Mouse (Mus musculus) embryonic facial prominence, embryonic 15.5 days (tissue): ENCODE data around the gene Pacrg. TPM values are rescaled to one million over a fixed set of nuclear protein-coding genes. Genes with fewer than 3 reads are reported as not detected.

Source experiments
- ATAC-seq: fragments of 200-750 bp; cut with Nextera tagmentation; 2 replicates; pipeline ENCODE4 v1.8.0; 2017; ENCODE audit warnings: low read depth, moderate TSS enrichment; ENCODE audit not compliant: insufficient number of reproducible peaks, low FRiP score, low TSS enrichment
- H3K27ac ChIP-seq: fragments of 300-500 bp; sonication (generic); replicated peaks from 2 replicates; pipeline ENCODE4 v1.5.1; 2015; ENCODE audit warnings: mild to moderate bottlenecking, inconsistent platforms
- H3K27me3 ChIP-seq: fragments of 300-500 bp; sonication (generic); 2 replicates; pipeline ENCODE4 v1.6.1; 2015; ENCODE audit warnings: inconsistent platforms
- H3K36me3 ChIP-seq: fragments of 300-500 bp; sonication (generic); 2 replicates; pipeline ENCODE4 v1.6.1; 2015; ENCODE audit warnings: mild to moderate bottlenecking, inconsistent platforms
- H3K4me1 ChIP-seq: fragments of 300-500 bp; sonication (generic); 2 replicates; pipeline ENCODE4 v1.6.1; 2015; ENCODE audit warnings: inconsistent platforms
- H3K4me2 ChIP-seq: fragments of 300-500 bp; sonication (generic); replicated peaks from 2 replicates; pipeline ENCODE4 v1.6.1; 2015; ENCODE audit warnings: mild to moderate bottlenecking, inconsistent platforms
- H3K4me3 ChIP-seq: fragments of 300-500 bp; sonication (generic); replicated peaks from 2 replicates; pipeline ENCODE4 v1.5.1; 2015; ENCODE audit warnings: mild to moderate bottlenecking, inconsistent platforms
- H3K9ac ChIP-seq: fragments of 300-500 bp; sonication (generic); 2 replicates; pipeline ENCODE4 v1.6.1; 2015; ENCODE audit warnings: inconsistent platforms
- H3K9me3 ChIP-seq: fragments of 300-500 bp; sonication (generic); replicated peaks from 2 replicates; pipeline ENCODE4 v1.6.1; 2016; ENCODE audit warnings: inconsistent platforms
- WGBS: fragments of 180-500 bp; shearing (Covaris S2); methylation state at CpG from one replicate; pipeline ENCODE4 v1.1.7; 2015; 5-methylcytosine and 5-hydroxymethylcytosine counted together
- polyA plus RNA-seq: library from polyadenylated mRNA; unstranded; fragments of >200 nt; fragmentation: Nextera tagmentation; extraction: Ambion mirVana; gene quantifications from 2 replicates; pipeline ENCODE4 v1.2.1, GENCODE M21; 2015

Gene Pacrg
- polyA plus RNA-seq, 1 experiment from 2014 or later, result 5.4 TPM

- Histone ChIP-seq H3K9me3 (no peaks in the 10 kb centered on the region), H3K4me3 (no peak overlapping the region), H3K27me3 (no peaks in the 10 kb centered on the region), H3K4me2 (no peak overlapping the region), H3K4me1 (no peaks in the 10 kb centered on the region), H3K9ac (no peak overlapping the region), H3K36me3 (no peaks in the 10 kb centered on the region), H3K27ac (no peak overlapping the region)
- ATAC-seq, result no peak
These were observed 102.1 kb downstream of the Pacrg start for GRCm38 (mm10) chr17:10737966-10738365.

DNA sequence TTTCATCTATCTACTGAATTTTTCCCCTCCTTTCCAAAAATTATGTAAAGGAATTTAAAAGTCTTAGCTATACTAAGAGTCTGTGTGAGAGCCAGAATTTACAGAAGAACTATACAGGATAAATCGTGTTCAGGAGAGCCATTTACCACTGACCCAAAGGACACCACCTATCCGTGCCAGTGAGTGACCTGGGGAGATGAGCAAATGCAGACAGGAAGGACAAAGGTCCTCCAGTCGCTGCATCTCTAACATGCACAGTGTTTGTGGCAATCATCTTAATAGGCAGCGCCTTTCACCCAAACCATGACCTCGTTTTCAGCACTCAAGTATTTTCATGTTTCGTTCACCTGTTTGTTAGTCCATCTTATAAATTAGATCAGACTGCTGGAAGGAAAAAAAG is 105.4 kb downstream of the Pacrg start:
- no peaks in the 10 kb centered on the region for H3K9me3 ChIP-seq
- H3K36me3 ChIP-seq, result no peaks in the 10 kb centered on the region
- H3K4me3 ChIP-seq, result no peak overlapping the region
- WGBS, result 62% methylated on average over 6 of the region's 6 CpGs
- no peaks in the 10 kb centered on the region for H3K4me1 ChIP-seq
- no peak overlapping the region for H3K4me2 ChIP-seq
- ATAC-seq, result no peak
- no peak overlapping the region for H3K27ac ChIP-seq
- no peaks in the 10 kb centered on the region for H3K27me3 ChIP-seq
- H3K9ac ChIP-seq, result no peak overlapping the region

DNA sequence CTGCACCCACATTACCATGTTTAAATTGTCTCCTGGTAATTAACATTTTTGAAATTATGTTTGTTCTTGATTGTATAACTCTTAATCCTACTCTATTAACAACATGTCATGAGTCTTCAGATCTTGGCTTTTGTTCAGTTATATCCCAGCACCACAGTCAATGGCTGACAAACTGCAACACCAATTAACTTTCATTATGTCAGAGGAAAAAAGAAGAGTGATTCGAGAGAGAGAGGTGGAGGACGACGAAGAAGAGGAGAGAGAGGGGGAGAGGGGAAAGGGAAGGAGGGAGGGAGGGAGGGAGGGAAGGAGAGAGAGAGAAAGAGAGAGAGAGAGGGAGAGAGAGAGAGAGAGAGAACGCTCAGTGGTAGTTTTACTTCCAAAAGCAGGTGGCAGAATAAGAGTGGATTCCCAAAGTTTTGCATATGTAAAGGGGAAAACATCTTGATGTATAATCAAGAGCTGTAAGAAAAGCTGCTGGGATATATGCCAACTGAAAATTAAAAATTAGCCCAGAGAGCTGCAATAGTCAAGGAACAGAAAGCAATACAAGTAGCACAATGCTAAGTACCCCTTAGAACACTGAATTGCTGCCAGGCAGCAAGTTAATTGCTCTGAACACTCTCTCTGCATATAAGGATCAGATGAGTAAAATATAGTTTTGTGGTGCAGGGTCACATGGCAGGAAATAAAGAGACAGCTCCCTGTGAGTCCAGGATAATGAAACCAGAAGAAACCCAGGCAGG is 107.6 kb downstream of the Pacrg start:
- H3K9me3 ChIP-seq, result no peaks in the 10 kb centered on the region
- H3K9ac ChIP-seq, result no peak overlapping the region
- no peaks in the 10 kb centered on the region for H3K27me3 ChIP-seq
- H3K4me2 ChIP-seq, result no peak overlapping the region
- H3K4me3 ChIP-seq, result no peak overlapping the region
- no peaks in the 10 kb centered on the region for H3K4me1 ChIP-seq
- H3K27ac ChIP-seq, result no peak overlapping the region
- H3K36me3 ChIP-seq, result no peaks in the 10 kb centered on the region
- no peak for ATAC-seq
- WGBS, result 28% methylated on average over 4 of the region's 4 CpGs

DNA sequence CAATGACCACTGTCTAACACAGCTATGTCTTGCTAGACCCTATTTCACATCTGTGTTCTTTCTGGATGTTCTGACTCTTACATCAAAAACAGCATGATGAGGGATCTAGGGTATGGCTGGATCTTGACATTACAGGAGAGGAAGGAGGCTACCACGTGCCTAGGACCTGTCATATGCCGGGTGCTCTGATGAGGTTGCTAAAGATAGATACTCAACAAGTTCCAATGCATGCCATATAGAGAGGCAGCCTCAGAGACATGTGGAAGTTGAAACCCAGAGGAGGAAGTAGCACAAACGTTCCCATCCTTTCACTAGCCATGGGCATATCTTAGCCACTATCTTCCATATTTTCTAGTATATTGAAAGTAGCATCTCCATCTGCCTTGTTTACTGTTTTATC is 115.3 kb downstream of the Pacrg start:
- Histone ChIP-seq H3K4me1 (peaks cover 3% of the 10 kb centered on the region; the same call in 1 of the 2 replicates), H3K9me3 (no peaks in the 10 kb centered on the region), H3K9ac (no peak overlapping the region), H3K27ac (no peak overlapping the region), H3K36me3 (no peaks in the 10 kb centered on the region), H3K4me3 (no peak overlapping the region), H3K4me2 (no peak overlapping the region), H3K27me3 (no peaks in the 10 kb centered on the region)
- no peak for ATAC-seq
- 79% methylated on average over 3 of the region's 3 CpGs for WGBS

GRCm38 (mm10) chr17:10721562-10721961 is 118.5 kb downstream of the Pacrg start:
- Histone ChIP-seq H3K27ac (no peak overlapping the region), H3K9ac (no peak overlapping the region), H3K4me1 (peaks cover 6% of the 10 kb centered on the region), H3K4me3 (no peak overlapping the region), H3K9me3 (no peaks in the 10 kb centered on the region), H3K36me3 (no peaks in the 10 kb centered on the region), H3K4me2 (no peak overlapping the region), H3K27me3 (no peaks in the 10 kb centered on the region)
- 54% methylated on average over 1 of the region's 1 CpGs for WGBS
- no peak for ATAC-seq

GRCm38 (mm10) chr17:10717148-10717547 is 123.0 kb downstream of the Pacrg start:
- no peaks in the 10 kb centered on the region for H3K9me3 ChIP-seq
- H3K9ac ChIP-seq, result no peak overlapping the region
- H3K36me3 ChIP-seq, result no peaks in the 10 kb centered on the region
- 89% methylated on average over 1 of the region's 1 CpGs for WGBS
- no peaks in the 10 kb centered on the region for H3K27me3 ChIP-seq
- no peak for ATAC-seq
- no peak overlapping the region for H3K27ac ChIP-seq
- no peak overlapping the region for H3K4me2 ChIP-seq
- no peak overlapping the region for H3K4me3 ChIP-seq
- peaks cover 6% of the 10 kb centered on the region for H3K4me1 ChIP-seq

DNA sequence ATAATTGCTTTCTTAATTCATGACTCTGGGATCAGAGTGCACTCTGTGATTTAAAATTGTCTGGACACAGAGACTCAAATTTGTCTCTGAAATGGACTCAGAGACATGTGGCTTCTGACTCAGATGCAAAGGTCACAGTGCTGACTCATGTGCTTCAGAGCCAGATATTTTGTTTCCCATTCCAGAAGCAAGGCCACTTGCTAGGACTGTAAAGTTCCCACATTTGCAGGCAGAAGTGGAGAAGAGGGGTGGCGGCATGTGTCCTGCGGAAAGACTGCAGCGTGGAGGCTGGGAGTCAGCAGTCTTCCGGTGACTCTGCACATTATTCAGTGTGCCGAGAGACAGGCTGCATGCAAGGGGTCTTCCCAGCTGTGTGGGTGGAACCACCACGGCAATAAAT is 137.3 kb downstream of the Pacrg start:
- H3K27ac ChIP-seq, result no peak overlapping the region
- WGBS, result 59% methylated on average over 6 of the region's 6 CpGs
- no peak for ATAC-seq
- no peaks in the 10 kb centered on the region for H3K9me3 ChIP-seq
- H3K4me3 ChIP-seq, result no peak overlapping the region
- H3K4me1 ChIP-seq, result no peaks in the 10 kb centered on the region
- H3K4me2 ChIP-seq, result no peak overlapping the region
- H3K27me3 ChIP-seq, result no peaks in the 10 kb centered on the region
- H3K36me3 ChIP-seq, result no peaks in the 10 kb centered on the region
- no peak overlapping the region for H3K9ac ChIP-seq

GRCm38 (mm10) chr17:10698041-10698440 is 142.1 kb downstream of the Pacrg start:
- Histone ChIP-seq H3K36me3 (no peaks in the 10 kb centered on the region), H3K4me3 (no peak overlapping the region), H3K27me3 (no peaks in the 10 kb centered on the region)

DNA sequence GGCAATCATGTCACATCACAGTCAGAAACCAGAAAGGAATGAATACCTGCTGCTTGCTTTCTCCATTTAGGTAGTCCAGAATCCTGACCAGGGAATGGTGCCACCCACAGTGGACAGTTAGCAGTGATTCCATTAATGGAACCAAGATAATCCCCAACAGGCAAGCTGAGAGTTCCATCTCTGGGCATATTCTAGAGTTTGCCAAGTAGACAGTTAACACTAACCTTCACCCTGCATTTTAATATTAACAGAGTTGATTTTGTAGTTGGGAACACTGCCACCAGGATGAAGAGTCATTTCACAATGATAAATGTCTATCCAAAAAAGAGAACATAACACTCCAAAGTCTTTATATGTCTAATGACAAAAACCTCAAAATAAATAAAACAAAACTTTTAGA is 144.7 kb downstream of the Pacrg start:
- Histone ChIP-seq H3K9ac (no peak overlapping the region), H3K4me2 (no peak overlapping the region), H3K27me3 (no peaks in the 10 kb centered on the region), H3K36me3 (no peaks in the 10 kb centered on the region), H3K4me1 (no peaks in the 10 kb centered on the region), H3K27ac (no peak overlapping the region), H3K9me3 (no peaks in the 10 kb centered on the region), H3K4me3 (no peak overlapping the region)
- ATAC-seq, result no peak

More at GRCm38 (mm10) chr17:10698041-10698440, 142.1 kb downstream of the Pacrg start:
- H3K9ac ChIP-seq, result no peak overlapping the region
- H3K4me1 ChIP-seq, result no peaks in the 10 kb centered on the region
- H3K4me2 ChIP-seq, result no peak overlapping the region
- WGBS, result 44% methylated on average over 8 of the region's 8 CpGs
- no peaks in the 10 kb centered on the region for H3K9me3 ChIP-seq
- no peak for ATAC-seq
- H3K27ac ChIP-seq, result no peak overlapping the region

DNA sequence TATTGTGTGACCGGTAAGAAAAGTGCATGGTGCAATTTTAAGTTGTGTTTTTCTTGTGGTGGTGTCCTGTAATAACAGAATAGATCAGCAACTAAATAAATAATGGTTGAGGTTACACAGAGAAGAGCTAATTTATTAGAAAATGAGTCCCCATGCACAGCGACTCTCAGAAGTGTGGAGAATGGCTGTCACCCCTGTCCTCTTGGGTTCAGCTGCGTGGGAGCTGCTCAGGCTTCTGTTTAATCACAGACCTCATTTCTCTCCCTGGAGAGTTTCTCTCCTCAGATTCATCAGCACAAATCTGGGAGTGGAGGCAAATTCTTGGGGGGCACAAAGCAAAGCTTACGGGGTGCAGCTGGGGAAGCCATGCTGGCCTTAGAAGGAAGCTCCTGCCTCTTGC is 163.0 kb downstream of the Pacrg start:
- H3K4me1 ChIP-seq, result no peaks in the 10 kb centered on the region
- no peaks in the 10 kb centered on the region for H3K27me3 ChIP-seq
- no peaks in the 10 kb centered on the region for H3K9me3 ChIP-seq
- no peak overlapping the region for H3K27ac ChIP-seq
- no peak overlapping the region for H3K9ac ChIP-seq
- ATAC-seq, result no peak
- 78% methylated on average over 4 of the region's 4 CpGs for WGBS
- no peaks in the 10 kb centered on the region for H3K36me3 ChIP-seq
- H3K4me2 ChIP-seq, result no peak overlapping the region
- H3K4me3 ChIP-seq, result no peak overlapping the region

GRCm38 (mm10) chr17:10675536-10675935 is 164.6 kb downstream of the Pacrg start:
- 69% methylated on average over 5 of the region's 5 CpGs for WGBS
- Histone ChIP-seq H3K4me3 (no peak overlapping the region), H3K9ac (no peak overlapping the region), H3K4me2 (no peak overlapping the region), H3K36me3 (no peaks in the 10 kb centered on the region), H3K9me3 (no peaks in the 10 kb centered on the region), H3K27me3 (no peaks in the 10 kb centered on the region), H3K4me1 (no peaks in the 10 kb centered on the region), H3K27ac (no peak overlapping the region)
- no peak for ATAC-seq

DNA sequence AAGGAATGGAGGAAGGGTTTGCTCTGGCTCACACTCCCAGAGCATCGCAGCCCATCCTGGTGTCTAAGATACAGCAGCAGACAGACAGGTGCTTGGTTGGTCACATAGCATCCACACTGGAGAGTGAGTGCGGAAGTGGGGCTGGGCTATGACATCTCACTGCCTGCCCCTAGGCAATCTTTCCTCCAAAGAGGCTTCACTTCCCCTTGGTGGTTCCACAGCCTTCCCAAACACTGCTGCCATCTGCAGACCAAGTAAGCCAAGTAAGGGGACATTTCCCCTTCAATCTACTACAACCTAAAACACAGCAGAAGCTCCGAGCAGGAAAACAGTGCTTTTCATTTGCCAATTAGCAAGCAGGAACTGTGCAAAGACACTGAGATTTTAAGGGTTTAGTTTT is 165.1 kb downstream of the Pacrg start:
- no peak for ATAC-seq
- H3K9me3 ChIP-seq, result no peaks in the 10 kb centered on the region
- H3K9ac ChIP-seq, result no peak overlapping the region
- no peak overlapping the region for H3K4me3 ChIP-seq
- no peak overlapping the region for H3K27ac ChIP-seq
- no peaks in the 10 kb centered on the region for H3K4me1 ChIP-seq
- 54% methylated on average over 3 of the region's 3 CpGs for WGBS
- H3K27me3 ChIP-seq, result no peaks in the 10 kb centered on the region
- no peaks in the 10 kb centered on the region for H3K36me3 ChIP-seq
- no peak overlapping the region for H3K4me2 ChIP-seq
